Mouse (Mus musculus) thymus, postnatal 14 days (tissue): ENCODE results near the gene Prr3.
"Not testable (repeated sequence)": the region's sequence is repeated elsewhere in the genome, so short reads cannot be mapped to it uniquely, and the experiment has no call there.

Source experiments
- DNase-seq: peaks from one replicate; pipeline ENCODE4 v3.0.0; 2021

Prr3 gene

GRCm38 (mm10) chr17:35998545-35999305 is 18.7 kb upstream of the Prr3 start:
- DNase-seq, result peak; percentile 52

- peak; percentile 67 for DNase-seq
Measured at GRCm38 (mm10) chr17:35997713-35998510, 17.9 kb upstream of the Prr3 start.

- peak; percentile 99 for DNase-seq
Measured at GRCm38 (mm10) chr17:35996949-35997348, 16.9 kb upstream of the Prr3 start.

GRCm38 (mm10) chr17:35994879-35995240 is 14.8 kb upstream of the Prr3 start:
- DNase-seq, result peak; percentile 26

GRCm38 (mm10) chr17:35994175-35994878 is 14.3 kb upstream of the Prr3 start:
- peak; percentile 83 for DNase-seq

GRCm38 (mm10) chr17:35993675-35994074 is 13.6 kb upstream of the Prr3 start:
- DNase-seq, result peak; percentile 86

GRCm38 (mm10) chr17:35991781-35992180 is 11.7 kb upstream of the Prr3 start:
- DNase-seq, result no peak

GRCm38 (mm10) chr17:35981776-35982175 is 1.7 kb upstream of the Prr3 start:
- no peak for DNase-seq

GRCm38 (mm10) chr17:35980363-35980754 is 323 bp upstream of the Prr3 start:
- no peak for DNase-seq

GRCm38 (mm10) chr17:35978811-35979400 is 1.1 kb downstream of the Prr3 start:
- DNase-seq, result peak; percentile 72

- no peak for DNase-seq
Measured at GRCm38 (mm10) chr17:35972131-35972530, 7.9 kb downstream of the Prr3 start.

- DNase-seq, result peak; percentile 100
Measured at GRCm38 (mm10) chr17:35969418-35970389, 10.3 kb downstream of the Prr3 start, which contains the start of gene Abcf1. TSS of gene Abcf1 (minus strand) at chr17:35969761.

GRCm38 (mm10) chr17:35967621-35968020 is 12.4 kb downstream of the Prr3 start:
- DNase-seq, result no peak

- no peak for DNase-seq
Measured at GRCm38 (mm10) chr17:35963279-35963678, 16.8 kb downstream of the Prr3 start.

- no peak for DNase-seq
Measured at GRCm38 (mm10) chr17:35958533-35959223, 21.4 kb downstream of the Prr3 start.

- no peak for DNase-seq
Measured at GRCm38 (mm10) chr17:35954665-35955064, 25.4 kb downstream of the Prr3 start.

- not testable (repeated sequence) for DNase-seq
Measured at GRCm38 (mm10) chr17:35952559-35952958, 27.5 kb downstream of the Prr3 start.

GRCm38 (mm10) chr17:35950946-35951345 is 29.1 kb downstream of the Prr3 start:
- DNase-seq, result not testable (repeated sequence)

GRCm38 (mm10) chr17:35939941-35940340 is 40.1 kb downstream of the Prr3 start:
- DNase-seq, result no peak

- DNase-seq, result no peak
Measured at GRCm38 (mm10) chr17:35939108-35939507, 40.9 kb downstream of the Prr3 start.

GRCm38 (mm10) chr17:35937700-35938348 is 42.2 kb downstream of the Prr3 start:
- peak; percentile 67 for DNase-seq
